Mouse (Mus musculus): ENCODE measurements around the gene Disp2. TPM values are rescaled to one million over a fixed set of nuclear protein-coding genes. Genes with fewer than 3 reads are reported as not detected.

Gene Disp2
- polyA plus RNA-seq, 1 experiment: not detected

GRCm38 (mm10) chr2:118841186-118841585 is 61.7 kb downstream of the Disp2 start:
- H3K27ac ChIP-seq (ENCODE audit: insufficient read depth, low read depth, low read length): no peak overlapping the region
- H3K4me3 ChIP-seq (ENCODE audit: insufficient read depth, low read depth, low read length): no peak overlapping the region
- H3K4me1 ChIP-seq (ENCODE audit: control insufficient read depth, insufficient read depth, low read length): no peaks in the 10 kb centered on the region
- 74% methylated on average over 5 of the region's 5 CpGs for WGBS
- no peak for TF ChIP-seq CTCF (IDR thresholded peaks at IDR 0.05; ENCODE audit: insufficient read depth, low read depth, low read length)
- TF ChIP-seq POLR2A (IDR thresholded peaks at IDR 0.05; ENCODE audit: insufficient read depth, low read depth, low read length): no peak

GRCm38 (mm10) chr2:118841774-118842173 is 62.3 kb downstream of the Disp2 start:
- Histone ChIP-seq H3K27ac (ENCODE audit: insufficient read depth, low read depth, low read length) (no peak overlapping the region), H3K4me3 (ENCODE audit: insufficient read depth, low read depth, low read length) (no peak overlapping the region), H3K4me1 (ENCODE audit: control insufficient read depth, insufficient read depth, low read length) (no peaks in the 10 kb centered on the region)
- TF ChIP-seq CTCF (IDR thresholded peaks at IDR 0.05; ENCODE audit: insufficient read depth, low read depth, low read length) (no peak), POLR2A (IDR thresholded peaks at IDR 0.05; ENCODE audit: insufficient read depth, low read depth, low read length) (no peak)
- WGBS: 83% methylated on average over 4 of the region's 4 CpGs

DNA sequence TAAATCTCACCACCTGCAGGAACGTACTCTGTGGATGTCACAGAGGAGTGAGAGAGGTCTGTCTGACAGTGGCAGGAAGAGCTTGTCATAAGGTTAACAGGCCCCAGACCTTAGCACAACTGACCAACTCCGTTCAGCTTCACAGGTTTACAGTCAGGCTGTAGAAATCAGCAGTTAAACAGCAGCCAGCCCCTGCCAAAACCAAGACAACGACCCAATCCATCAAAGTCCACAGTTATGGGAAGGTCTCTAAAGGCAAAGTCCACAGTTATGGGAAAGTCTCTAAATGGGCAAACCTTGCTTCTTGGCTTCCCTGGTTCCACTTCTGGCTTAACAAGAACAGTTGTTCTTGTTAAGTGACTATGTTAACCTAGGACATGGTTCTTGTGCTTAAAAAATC is 64.9 kb downstream of the Disp2 start:
- Histone ChIP-seq H3K4me1 (ENCODE audit: control insufficient read depth, insufficient read depth, low read length) (no peaks in the 10 kb centered on the region), H3K4me3 (ENCODE audit: insufficient read depth, low read depth, low read length) (no peak overlapping the region), H3K27ac (ENCODE audit: insufficient read depth, low read depth, low read length) (no peak overlapping the region)
- TF ChIP-seq CTCF (IDR thresholded peaks at IDR 0.05; ENCODE audit: insufficient read depth, low read depth, low read length) (no peak), POLR2A (IDR thresholded peaks at IDR 0.05; ENCODE audit: insufficient read depth, low read depth, low read length) (no peak)
- 89% methylated on average over 3 of the region's 3 CpGs for WGBS

DNA sequence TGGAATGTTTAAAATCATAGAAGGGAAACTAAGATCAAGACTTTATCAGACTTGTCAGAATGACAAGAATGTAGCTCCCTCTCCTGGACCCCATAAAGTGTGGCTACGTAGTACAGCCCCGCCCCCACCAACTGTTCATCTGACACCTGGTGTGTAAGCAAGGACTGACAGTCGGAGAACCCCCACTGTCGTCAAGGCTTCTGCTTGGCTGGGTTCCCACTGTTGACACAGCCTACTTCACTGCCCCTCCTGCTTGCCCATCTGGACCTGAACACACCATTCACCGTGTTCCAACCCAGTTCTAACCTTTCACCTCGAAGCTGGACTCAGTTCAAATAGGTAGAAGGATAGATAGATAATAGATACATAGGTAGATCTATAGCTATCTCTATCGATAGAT is 66.7 kb downstream of the Disp2 start:
- 55% methylated on average over 7 of the region's 7 CpGs for WGBS
- no peak for TF ChIP-seq CTCF (IDR thresholded peaks at IDR 0.05; ENCODE audit: insufficient read depth, low read depth, low read length)
- no peak for TF ChIP-seq POLR2A (IDR thresholded peaks at IDR 0.05; ENCODE audit: insufficient read depth, low read depth, low read length)
- Histone ChIP-seq H3K27ac (ENCODE audit: insufficient read depth, low read depth, low read length) (no peak overlapping the region), H3K4me1 (ENCODE audit: control insufficient read depth, insufficient read depth, low read length) (no peaks in the 10 kb centered on the region), H3K4me3 (ENCODE audit: insufficient read depth, low read depth, low read length) (no peak overlapping the region)

DNA sequence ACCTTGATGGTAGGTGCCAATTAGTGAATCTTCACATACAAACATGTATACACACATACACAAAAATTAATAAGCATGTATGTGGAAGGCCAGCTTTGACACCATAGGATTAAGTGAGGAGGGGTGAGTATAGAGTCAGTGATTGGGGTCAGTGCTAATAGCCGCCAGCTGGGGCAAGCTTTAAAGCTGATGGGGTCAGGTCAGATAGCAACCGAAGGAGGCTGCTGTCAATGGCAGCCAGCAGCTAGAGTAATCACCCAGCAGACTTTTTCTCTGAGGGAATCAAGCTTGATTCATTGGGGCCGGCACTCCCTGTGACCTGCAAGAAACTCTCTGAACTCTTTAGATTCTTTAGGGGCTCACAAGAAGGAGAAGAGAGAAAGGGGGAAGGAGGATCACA is 72.2 kb downstream of the Disp2 start:
- Histone ChIP-seq H3K4me1 (ENCODE audit: control insufficient read depth, insufficient read depth, low read length) (no peaks in the 10 kb centered on the region), H3K27ac (ENCODE audit: insufficient read depth, low read depth, low read length) (no peak overlapping the region), H3K4me3 (ENCODE audit: insufficient read depth, low read depth, low read length) (no peak overlapping the region)
- TF ChIP-seq POLR2A (IDR thresholded peaks at IDR 0.05; ENCODE audit: insufficient read depth, low read depth, low read length): no peak
- no peak for TF ChIP-seq CTCF (IDR thresholded peaks at IDR 0.05; ENCODE audit: insufficient read depth, low read depth, low read length)
- 67% methylated on average over 3 of the region's 3 CpGs for WGBS

Other genes with a start within 250 kb of the Disp2 start
- not detected in 2 replicates for gene Bmf, start 230.0 kb upstream of the Disp2 start, polyA plus RNA-seq (2012; ENCODE audit: insufficient read depth, insufficient read length, low replicate concordance, missing spikeins)
- not detected in 2 replicates for gene Bub1b, start 181.5 kb upstream of the Disp2 start, polyA plus RNA-seq (2012; ENCODE audit: insufficient read depth, insufficient read length, low replicate concordance, missing spikeins)
- gene Pak6, start 116.4 kb upstream of the Disp2 start, polyA plus RNA-seq (2012; ENCODE audit: insufficient read depth, insufficient read length, low replicate concordance, missing spikeins): not detected in 2 replicates
- not detected in 2 replicates for gene Ankrd63, start 75.8 kb upstream of the Disp2 start, polyA plus RNA-seq (2012; ENCODE audit: insufficient read depth, insufficient read length, low replicate concordance, missing spikeins)
- gene Plcb2, start 51.3 kb upstream of the Disp2 start, polyA plus RNA-seq (2012; ENCODE audit: insufficient read depth, insufficient read length, low replicate concordance, missing spikeins): not detected in 2 replicates
- gene Inafm2, start 34.0 kb upstream of the Disp2 start, polyA plus RNA-seq (2012; ENCODE audit: insufficient read depth, insufficient read length, low replicate concordance, missing spikeins): not detected in 2 replicates
- not detected in 2 replicates for gene Ccdc9b, start 17.1 kb upstream of the Disp2 start, polyA plus RNA-seq (2012; ENCODE audit: insufficient read depth, insufficient read length, low replicate concordance, missing spikeins)
- gene Phgr1, start 7.0 kb upstream of the Disp2 start, polyA plus RNA-seq (2012; ENCODE audit: insufficient read depth, insufficient read length, low replicate concordance, missing spikeins): not detected in 2 replicates
- gene Knstrn, start 34.3 kb downstream of the Disp2 start, polyA plus RNA-seq (2012; ENCODE audit: insufficient read depth, insufficient read length, low replicate concordance, missing spikeins): not detected in 2 replicates
- gene Ivd, start 82.2 kb downstream of the Disp2 start, polyA plus RNA-seq (2012; ENCODE audit: insufficient read depth, insufficient read length, low replicate concordance, missing spikeins): 83.0 TPM in 1 of 2 replicates, not detected in the other
- gene Bahd1, start 120.7 kb downstream of the Disp2 start, polyA plus RNA-seq (2012; ENCODE audit: insufficient read depth, insufficient read length, low replicate concordance, missing spikeins): not detected in 2 replicates
- gene Chst14, start 146.8 kb downstream of the Disp2 start, polyA plus RNA-seq (2012; ENCODE audit: insufficient read depth, insufficient read length, low replicate concordance, missing spikeins): not detected in 2 replicates
- not detected in 2 replicates for gene Ccdc32, start 249.7 kb downstream of the Disp2 start, polyA plus RNA-seq (2012; ENCODE audit: insufficient read depth, insufficient read length, low replicate concordance, missing spikeins)